Mouse (Mus musculus) cerebellum, postnatal 4 days (tissue): ENCODE results near the gene Hnf1a.
"Not testable (repeated sequence)": the region's sequence is repeated elsewhere in the genome, so short reads cannot be mapped to it uniquely, and the experiment has no call there.

Experiments used
- DNase-seq, 2 experiments: peaks; one replicate each; pipeline ENCODE4 v3.0.0; 2022; ENCODE audit warnings: low spot score in 2 of 2, mixed read lengths in 1 of 2

Hnf1a gene

DNA sequence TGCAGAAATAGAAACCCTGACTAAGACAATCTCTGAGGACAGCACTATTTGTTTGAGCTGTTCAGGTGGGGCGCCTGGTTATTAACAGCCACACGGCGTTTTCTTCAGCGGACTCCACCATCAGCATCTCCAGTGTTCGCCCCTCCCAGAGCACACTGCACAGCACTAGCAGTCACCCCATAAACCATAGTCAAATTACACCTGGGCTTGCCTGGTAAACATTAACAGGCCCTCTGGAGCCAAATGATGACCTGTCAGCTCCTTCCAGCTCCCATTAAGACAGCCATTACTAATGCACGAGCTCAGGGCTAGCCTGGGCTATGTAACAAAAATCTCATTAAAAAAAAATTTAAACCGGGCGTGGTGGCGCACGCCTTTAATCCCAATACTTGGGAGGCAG, 25.8 kb downstream of the Hnf1a start:
- DNase-seq: no peak

DNA sequence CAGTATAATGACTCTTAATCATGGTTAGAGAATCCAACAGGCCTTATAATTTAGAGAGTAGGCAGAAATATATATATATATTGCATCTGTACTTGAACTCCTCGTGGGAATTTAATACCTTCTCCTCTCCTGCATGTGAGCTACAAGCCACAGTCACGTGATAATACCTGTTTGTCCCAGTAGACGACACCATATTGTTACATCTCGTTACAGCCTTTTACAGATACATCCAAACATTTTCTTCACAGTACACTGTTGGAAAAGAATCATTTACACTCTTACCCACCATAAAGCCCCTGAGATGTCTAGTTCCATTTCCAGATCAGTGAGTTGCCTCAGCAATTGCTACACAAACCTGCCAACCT, 28.1 kb downstream of the Hnf1a start:
- no peak for DNase-seq

DNA sequence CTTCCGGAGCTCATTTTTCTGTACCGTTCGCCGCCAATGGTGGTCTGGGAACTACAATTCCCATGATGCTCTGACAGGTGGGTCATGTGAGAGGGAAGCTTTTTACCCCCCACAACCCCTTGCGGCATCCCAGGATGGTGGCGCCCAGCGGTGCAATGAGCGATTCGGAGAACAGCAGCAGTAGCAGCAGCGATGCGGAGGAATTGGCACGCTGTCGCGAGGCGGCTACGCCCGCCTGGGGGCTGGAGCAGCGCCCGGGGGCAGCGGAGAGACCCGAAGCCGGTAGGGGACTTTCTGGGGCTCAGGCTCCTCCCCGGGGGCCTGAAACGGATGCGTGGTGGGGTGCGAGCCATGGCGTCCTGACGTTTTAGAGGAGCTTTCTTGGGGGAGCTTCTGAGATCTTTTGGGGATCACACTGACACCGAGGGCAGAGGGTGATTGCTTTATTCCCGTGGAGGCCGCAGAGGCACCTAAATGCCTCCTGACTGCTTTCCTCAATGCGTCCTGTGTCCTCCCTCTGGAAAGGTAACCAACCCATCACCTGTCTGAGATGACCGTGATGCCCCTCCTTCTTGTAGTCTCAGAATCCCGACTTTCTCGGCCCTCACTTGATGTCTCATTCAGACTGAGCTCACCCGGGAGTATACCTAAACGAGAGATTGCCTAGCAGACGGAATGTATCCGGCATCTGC, 28.7 kb downstream of the Hnf1a start, which contains the start of gene 2210016L21Rik:
Gene 2210016L21Rik, plus strand, starts transcription at position 85 of the 692 bp plus-strand sequence.
- DNase-seq: peak; percentile 68 to 85

DNA sequence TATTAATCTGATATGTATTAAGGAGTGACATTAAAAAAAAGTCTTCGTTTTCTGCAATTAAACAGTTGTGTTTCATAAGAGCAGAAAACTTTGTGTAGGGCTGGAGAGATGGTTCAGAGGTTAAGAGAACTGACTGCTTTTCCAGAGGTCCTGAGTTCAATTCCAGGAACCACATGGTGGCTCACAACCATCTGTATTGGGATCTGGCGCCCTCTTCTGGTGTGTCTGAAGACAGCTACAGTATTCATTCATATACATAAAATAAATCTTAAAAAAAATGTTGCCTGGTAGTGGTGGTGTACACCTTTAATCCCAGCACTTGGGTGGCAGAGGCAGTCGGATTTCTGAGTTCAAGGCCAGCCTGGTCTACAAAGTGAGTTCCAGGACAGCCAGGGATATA, 29.8 kb downstream of the Hnf1a start:
- DNase-seq: not testable (repeated sequence)

DNA sequence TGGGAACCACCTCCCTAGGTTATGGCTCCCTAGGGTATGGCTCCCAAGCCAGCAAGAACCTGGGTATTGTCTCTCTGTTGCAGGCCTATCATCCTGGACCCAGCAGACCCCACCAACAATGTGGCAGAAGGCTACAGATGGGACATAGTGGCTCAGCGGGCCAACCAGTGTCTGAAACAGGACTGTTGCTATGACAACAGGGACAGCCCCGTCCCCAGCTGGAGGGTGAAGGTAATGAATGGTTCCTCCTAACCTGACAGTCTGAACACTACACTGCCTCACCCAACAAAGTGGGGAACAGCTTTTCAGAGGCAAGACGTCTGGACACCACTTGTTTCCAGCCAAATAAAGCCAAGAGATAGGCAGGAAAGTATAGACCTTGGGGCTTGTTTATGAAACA, 35.1 kb downstream of the Hnf1a start:
- no peak for DNase-seq

DNA sequence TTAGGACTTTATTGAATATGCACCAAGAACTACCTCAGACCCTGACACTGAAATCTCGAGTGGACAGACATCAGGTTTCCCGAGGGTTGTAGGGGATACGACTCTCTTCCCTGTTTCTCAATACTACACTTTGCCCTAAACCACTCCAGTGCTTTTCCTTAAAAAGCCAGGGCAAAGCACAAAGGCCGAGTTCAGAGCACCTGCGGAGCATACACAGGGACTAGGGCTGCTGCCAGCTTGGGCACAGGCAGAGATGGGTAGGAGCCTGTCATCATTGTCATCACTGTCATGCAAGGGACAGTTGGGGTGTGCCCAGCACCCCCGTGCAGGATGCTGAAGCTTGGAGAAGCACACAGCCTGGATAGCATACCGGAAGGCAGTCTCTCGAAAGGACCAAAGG, 37.7 kb downstream of the Hnf1a start:
- DNase-seq: no peak

DNA sequence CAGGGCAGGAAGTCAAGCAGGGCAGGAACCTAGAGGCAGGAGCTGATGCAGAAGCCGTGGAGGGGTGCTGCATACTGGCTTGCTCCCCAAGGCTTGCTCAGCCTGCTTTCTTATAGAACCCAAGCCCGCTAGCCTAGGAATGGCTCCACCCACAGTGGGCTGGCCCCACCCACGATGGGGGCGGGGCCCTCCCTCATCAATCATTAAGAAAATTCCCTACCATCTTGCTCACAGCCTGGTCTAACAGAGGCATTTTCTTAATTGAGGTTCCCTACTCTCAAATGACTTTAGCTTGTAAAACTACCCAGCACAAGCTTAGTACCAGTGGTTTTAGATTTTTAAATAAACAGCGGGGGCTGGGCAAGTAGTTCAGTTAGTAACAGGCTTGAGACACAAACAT, 39.3 kb downstream of the Hnf1a start:
- DNase-seq: no peak

DNA sequence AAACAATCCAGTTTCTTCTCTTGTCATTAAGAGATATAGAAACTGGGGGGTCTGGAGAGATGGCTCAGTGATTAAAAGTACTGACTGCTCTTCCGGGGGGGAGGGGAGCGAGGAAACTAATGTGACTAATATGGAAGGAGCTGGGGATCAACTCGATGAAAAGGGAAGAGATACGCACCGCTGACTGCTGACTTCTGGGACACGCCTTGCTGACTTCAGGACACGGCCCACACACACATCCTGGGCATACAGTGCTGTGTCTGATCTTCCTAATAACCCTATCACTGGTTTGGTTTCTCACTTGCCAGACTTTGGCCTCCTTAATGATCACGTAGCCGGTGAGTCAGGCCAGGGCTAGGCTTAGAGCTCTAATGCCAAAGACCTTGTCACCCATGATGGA, 44.1 kb downstream of the Hnf1a start:
- no peak for DNase-seq

DNA sequence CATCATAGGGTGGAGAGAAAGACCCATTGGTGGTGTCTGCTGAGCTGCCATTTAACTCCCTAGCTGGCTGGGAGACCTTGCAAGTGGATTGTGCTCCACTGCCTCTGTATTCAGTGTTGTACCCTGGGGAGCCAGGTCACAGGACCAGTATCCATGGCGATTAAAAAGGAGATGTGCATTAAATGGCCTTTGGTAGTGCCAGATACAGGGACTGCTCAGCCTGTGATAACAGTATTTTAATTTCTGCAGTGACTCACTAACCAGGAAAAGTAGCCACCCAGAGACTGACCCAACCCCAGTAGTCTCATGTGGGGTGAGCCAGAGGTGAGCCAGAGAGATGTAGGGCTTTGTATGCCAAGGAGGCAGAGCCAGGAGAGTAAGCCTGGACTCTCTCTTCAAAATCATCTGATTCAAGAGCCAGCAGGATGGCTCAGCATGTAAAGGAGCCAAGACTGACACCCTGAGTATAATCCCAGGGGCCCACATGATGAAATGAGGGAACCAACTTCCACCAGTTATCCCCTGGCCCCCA, 44.7 kb downstream of the Hnf1a start:
- DNase-seq: no peak

DNA sequence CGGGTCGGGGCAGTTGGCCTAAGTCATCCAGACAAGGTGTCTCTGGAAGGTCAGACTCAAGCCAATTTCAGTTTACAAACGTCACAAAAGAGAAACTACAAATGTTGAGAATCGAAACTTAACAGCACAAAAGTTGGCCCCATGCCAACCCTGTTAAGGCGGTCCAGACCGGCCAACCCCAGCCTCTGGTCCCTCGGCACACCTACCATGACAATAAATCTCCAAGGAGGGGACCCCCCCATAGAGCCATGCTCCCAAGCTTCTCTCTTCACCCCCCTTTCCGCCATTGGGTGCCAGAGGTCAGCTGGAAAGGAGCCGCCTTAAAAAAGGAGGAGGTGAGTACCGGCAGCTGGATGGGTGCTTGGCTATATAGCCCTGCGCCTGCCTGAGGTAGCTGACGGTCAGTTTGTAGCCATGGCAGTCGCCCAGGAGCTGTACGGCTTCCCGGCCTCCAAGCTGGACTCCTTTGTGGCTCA, 47.9 kb downstream of the Hnf1a start, which contains the start of gene Oasl1:
Gene Oasl1, plus strand, starts transcription at position 243 of the 476 bp plus-strand sequence.
- peak in 1 of 2 experiments; percentile 22 for DNase-seq

DNA sequence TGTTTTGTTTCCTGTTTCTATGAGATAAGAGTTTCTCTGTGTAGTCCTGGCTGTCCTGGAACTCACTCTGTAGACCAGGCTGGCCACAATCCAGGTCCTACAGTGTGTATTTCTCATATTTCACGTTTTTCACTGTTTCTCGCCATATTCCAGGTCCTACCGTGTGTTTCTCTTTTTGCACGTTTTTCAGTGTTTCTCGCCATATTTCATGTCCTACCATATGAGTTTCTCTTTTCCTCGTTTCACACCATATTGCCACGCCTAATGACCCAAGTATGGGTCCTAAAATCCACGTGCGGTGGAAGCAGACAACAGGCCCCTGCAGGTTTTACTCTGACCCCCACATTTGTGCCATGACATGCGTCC, 48.5 kb downstream of the Hnf1a start:
- no peak for DNase-seq

DNA sequence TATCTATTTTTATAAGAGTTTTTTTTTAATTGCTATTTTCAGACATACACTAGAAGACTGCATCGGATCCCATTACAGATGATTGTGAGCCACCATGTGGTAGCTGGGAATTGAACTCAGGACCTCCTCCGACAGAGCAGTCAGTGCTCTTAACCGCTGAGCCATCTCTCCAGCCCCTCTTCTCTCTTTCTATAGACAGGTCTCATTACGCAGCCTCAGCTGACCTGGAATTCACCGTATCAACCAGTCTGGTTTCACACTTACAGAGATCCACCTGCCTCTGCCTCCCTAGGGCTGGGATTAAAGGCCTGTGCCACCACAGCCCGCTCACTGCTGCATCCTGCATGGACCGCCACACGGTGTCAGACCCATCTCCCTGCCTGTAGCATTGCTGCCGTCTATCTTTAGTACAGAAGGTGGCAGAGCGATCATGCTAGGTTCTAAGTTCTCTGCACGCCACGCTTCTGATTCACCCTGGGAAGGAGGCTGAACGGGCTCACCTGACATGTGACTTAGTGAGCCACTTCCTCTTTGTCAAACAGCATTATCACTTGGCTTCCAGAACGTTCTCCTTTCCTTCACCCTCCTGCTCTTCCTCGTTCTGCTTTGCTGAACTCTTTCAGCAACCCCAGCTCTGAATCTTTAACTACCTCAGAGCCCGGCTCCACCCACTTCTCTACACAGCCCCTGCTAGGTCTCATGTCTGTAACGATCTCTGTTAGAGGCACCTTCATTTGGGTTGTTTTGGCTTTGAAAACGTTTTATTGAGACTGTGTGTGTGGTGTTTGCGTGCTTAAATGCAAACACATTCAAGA, 49.1 kb downstream of the Hnf1a start:
- no peak for DNase-seq

DNA sequence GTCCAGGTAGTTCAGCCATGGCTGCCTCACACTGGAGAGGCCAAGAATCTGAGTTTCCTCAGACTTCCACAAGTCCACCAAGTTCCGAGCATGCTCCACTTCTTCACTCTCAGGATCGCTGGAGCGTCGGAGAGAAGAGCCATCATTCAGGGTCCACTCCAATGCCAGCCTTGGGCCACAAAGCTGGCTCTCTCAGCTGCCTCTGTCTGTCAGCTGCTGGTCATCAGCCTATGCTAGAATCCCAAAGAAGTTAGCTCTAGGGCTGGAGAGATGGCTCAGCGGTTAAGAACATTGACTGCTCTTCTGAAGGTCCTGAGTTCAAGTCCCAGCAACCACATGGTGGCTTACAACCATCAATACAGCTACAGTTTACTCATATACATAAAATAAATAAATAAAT, 53.5 kb downstream of the Hnf1a start:
- not testable (repeated sequence) for DNase-seq

DNA sequence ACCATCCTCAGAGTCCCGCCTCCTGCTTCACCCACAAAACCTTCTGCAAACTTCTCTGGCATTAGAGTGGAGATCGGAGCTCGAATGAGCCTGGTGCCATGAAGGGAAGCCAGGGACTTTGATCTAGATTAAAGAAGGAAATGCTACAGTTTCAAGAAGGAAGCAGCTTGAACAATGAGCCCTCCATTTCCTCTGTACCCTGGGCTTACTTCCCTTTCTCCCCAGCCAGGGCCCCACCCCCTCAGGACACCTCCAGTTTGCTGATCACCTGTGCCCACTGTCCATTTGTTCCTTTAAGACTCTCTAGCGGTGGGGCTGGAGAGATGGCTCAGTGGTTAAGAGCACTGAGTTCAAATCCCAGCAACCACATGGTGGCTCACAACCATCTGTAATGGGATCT, 54.1 kb downstream of the Hnf1a start:
- DNase-seq: no peak

DNA sequence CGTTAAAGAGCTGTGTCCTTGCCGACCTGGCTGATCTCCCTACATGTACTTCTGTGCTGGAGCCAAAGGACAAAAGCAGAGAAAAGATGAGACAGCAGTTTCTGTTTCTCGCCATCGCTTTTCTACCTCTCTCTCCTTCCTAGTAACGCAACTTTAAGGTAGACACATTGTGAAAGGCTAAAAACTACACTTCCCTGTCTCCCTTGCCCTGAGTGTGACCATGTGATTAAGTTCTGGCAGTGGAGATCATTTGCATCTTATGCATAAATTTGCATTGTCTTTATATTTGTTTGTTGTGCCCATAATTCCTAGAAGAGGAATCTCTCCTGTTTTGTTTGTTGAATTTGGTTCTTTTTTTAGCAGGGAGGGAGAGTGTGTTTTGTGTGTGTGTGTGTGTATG, 55.0 kb downstream of the Hnf1a start:
- DNase-seq: no peak

DNA sequence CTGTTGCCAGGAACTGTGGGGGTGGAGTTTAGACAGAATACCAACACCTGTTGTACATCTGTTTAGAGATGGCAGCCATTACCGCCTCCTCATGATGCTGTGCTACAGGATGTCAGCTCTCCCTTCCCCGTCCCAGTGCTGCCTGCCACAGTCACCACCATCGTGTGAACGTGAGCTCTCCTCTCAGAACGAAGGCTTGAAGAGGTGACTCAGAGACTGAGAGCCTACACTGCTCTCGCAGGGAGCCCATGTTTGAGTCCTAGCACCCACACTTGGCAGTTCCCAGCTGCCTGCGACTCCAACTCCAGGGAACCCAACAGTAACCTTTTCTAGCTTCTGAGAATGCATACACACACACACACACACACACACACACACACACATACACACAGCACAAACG, 56.0 kb downstream of the Hnf1a start:
- no peak for DNase-seq

DNA sequence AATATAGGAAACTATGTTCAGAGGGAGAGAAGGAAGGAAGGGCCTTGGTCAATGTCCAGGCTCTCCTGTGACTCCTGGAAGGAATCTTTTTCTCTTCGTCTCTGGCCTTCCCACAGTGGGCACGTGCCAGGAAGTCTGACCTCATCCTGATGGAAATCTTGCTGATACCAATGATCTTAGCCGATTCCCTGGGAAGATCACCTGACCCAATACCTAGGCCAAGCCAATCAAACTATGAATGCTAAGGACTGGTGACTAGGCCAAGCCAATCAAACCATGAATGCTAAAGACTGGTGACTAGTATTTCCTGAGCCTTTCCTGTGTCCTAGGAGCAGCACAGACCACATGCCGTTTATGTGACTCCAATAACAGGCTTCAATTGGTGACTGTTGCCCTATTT, 57.2 kb downstream of the Hnf1a start:
- no peak for DNase-seq

DNA sequence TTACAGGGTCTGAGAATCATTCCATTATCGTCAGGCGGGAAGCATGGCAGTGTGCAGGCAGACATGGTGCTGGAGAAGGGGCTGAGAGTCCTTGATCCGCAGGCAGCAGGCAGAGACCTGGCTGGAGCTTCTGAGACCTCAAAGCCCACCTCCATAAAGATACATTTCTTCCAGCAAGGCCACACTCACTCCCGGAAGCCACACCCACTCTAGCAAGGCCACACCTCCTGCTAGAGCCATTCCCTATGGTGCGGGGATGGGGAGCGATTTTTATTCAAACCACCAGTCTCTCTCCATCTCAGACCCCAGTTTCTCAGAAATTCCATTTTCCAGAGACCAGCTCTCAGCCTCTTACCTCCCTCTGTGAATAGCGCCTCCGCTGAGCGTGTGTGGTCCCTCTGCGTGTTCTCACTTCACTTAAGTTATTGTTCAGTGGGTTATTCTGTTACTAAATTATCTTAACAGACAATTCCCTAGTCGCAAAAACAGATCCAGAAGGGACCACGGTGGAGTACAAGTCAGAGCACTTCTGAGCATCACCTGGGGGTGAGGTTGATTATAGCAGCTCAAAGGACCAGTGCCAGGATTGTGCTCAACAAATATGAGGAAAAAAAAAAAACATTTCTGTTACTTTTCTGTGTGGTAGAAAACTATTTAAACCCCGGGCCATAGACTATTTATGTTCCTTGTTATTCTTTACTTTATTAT, 62.1 kb downstream of the Hnf1a start:
- no peak for DNase-seq

DNA sequence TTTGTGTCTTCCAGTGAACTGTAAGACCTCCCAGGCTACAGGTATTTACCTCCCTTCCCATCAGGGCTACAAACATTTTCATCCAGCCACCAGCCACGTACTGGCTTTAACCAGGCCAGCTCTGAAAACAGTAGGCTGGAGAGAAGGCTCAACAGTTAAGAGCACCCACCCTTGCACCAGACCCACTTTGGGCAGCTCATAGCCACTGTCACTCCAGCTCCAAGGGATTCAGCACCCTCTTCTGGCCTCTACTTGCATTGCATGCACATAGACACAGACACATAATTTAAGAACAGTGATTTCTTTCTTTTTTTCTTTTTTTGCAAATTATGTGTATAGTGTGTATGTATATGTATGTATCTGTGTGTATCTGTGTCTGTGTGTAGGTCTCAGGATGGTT, 68.5 kb downstream of the Hnf1a start:
- peak in 1 of 2 experiments; percentile 64 for DNase-seq
